Mouse (Mus musculus) layer of hippocampus, postnatal 25 days (tissue): Measurements from ENCODE around the gene Camkk1. TPM values are rescaled to one million over a fixed set of nuclear protein-coding genes. Genes with fewer than 3 reads are reported as not detected.
A peak's percentile ranks its signal among the peaks of the same experiment; 100 is the strongest.

ENCODE experiments used
- DNase-seq, 2 experiments: peaks; one replicate each; pipeline ENCODE4 v3.0.0; 2022; ENCODE audit warnings: mixed read lengths in 2 of 2, low spot score in 1 of 2; ENCODE audit errors: extremely low spot score in 1 of 2
- total RNA-seq, 2 experiments: library from RNA; stranded (reverse); gene quantifications; 2 replicates each; pipeline ENCODE4 v1.2.3; 2021

Gene Camkk1
- 100 to 1,000 TPM; 128 to 155 TPM for total RNA-seq

DNA sequence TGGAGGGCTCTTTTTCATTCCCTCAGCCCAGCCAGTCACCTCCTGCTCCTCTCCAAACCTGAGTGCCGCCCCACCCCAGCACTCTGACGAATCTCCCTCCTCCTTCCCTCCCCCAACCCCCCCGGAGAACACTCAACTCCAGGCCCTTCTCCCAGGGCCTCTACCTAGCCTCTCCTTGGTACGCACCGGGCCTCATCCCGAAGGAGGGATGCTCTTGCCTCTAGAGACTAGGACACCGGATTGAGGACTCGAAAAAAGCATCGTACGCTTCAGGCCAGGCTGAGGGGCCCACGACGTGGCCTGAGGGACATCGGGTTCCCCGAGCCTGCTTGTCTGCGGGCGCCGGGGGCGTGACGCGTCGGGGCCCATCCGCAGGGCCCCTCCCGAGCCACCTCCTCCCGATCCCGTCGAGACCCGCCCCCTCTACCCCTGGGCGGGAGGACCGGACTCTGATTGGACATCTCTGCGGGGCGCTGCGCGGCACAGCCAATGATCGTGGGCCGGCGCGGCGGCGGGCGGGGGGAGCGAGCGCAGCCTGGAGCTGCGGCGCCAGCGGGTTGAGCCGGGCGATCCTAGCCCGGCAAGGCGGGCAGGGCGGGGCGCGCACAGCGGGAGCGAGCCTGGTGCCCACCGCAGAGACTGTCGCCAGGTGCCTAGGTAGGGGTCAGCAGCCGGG lies at the start of gene Camkk1:
Camkk1 (plus strand) TSS at position 538 of the 676 bp plus-strand sequence.
- peak; percentile 81 to 88 for DNase-seq

DNA sequence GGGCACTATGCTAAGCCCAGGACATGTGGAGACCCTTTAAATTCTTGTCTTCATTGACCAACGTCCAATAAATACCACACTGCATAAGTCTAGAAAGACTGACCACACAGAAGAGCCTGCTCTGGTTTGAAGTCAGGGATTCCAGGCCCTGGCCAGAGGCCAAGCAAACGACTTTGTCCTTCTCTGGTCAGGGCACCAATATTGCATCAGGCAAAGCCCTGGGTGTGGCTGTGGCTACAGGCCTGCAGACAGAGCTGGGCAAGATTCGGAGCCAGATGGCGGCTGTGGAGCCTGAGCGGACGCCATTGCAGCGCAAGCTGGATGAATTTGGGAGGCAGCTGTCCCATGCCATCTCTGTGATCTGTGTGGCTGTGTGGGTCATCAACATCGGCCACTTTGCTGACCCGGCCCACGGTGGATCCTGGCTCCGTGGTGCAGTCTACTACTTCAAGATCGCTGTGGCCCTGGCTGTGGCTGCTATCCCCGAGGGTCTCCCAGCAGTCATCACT lies 43.8 kb upstream of the Camkk1 start:
- DNase-seq, result no peak

DNA sequence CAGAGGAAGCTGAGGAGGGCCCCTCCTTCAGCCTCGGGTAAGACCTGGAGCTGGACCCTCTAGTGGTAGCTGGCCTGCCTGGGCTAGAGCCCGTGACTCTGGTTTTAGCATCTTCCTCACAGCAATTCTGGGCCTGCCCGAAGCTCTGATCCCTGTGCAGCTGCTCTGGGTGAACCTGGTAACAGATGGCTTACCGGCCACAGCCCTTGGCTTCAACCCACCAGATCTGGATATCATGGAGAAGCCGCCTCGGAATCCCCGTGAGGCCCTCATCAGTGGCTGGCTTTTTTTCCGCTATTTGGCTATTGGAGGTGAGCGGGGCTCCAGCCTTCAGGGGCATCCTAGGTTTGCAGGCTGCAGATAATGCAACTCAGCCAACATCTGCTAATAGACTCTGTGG lies 36.3 kb upstream of the Camkk1 start:
- no peak for DNase-seq

DNA sequence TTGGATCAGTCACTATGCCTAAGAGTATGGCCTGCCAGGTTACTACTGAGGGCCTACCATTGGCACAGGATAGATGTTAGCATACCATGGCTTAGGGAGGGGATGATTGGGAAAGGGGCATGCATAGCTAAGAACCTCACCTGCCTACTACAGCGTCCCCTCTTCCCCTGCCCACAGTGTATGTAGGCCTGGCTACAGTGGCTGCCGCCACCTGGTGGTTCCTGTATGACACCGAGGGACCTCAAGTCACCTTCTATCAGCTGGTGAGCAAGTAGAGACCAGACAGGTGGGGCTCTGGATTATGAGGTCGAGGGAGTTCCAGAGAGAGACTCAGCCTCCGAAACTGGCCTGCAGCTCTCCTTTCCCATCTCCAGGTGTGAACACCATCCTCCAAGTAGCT lies 35.5 kb upstream of the Camkk1 start:
- no peak for DNase-seq

DNA sequence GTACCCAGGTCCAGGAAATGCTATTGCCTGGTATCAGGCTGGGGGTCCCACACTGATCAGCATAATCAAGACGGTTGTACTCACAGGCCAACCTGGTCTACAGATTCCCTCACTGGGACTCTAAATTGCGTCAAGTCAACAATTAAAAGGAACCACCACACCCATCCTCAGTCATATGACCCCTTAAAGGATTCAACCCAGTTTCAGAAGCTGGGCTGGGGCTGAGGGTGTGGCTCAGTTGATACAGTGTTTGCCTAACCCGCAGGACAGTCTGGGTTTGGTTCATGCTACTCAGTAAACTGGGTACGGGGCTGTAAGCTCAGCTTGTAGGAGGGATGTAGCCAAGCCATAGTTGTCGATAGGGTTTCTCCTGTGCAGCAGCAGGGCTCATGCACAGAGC lies 32.1 kb upstream of the Camkk1 start:
- no peak for DNase-seq

DNA sequence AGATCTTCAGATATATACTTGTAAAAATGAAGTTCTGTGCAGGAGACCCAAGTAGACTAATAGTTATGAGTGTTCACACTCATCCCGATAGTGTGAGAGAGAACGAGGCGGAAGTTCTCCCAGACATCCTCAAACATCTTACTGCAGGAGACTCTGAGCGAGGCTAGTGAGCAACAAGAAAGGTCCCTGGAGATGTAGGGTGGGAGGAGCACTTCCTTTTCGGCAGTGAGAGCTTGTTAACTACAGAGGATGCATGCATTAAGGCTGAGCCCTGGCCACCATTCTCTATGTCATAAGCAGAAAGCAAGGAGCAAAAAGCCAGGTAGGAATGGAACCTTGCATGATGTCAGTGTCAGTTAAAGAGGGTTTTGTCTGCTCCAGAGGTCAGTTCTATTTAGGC lies 31.6 kb upstream of the Camkk1 start:
- no peak for DNase-seq

DNA sequence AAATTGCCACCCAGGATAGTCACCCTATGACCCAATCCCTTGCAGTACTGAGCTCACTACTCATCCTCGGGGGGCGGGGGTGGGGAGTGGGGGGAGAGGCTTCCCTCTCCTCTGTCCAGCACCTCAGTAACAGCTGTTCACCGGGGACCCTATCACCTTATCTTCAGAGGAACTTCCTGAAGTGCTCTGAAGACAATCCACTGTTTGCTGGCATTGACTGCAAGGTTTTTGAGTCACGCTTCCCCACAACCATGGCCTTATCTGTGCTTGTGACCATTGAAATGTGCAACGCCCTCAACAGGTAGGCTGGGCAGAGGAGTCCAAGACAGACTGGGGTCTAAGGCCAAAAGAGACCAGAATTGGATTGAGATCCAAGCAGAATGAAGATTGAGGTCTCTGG lies 31.0 kb upstream of the Camkk1 start:
- no peak for DNase-seq

DNA sequence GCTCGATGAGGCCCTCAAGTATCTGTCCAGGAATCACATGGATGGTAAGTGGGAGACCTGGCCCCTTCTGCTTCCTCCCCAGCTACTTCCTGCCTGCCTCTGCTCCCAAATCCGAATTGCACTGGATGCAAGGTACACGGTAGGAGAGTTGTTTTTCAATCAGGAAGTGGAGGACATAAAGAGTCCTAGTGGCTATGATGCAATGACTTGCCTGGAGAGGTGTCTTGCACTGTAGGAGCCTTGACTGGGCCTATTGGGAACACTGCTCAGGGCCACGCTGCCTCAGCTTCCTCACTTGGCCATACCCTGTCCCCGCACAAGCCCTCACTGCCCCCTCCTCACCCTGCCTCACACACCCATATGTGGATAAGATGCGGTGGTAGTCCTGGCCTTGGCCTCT lies 29.8 kb upstream of the Camkk1 start:
- no peak for DNase-seq

DNA sequence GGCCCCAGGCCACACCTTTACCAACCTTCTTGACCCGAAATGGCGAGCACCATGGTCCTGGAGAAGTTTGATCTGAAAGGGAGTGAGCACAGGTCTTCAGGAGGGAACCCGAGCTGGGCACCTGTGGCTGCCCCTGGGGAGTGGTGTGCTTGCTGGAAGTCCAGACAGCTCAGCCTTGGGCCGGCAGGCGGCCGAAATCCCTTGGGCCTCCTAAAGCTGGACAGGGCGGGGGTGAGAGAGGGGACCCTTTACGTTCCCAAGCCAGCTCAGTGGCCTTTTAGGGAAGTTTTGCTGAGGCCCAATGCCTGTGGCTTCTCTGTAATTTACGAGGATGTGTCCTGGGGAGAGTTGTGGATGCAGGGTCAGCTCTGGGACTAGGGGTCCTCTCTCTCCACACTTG lies 28.1 kb upstream of the Camkk1 start:
- no peak for DNase-seq

DNA sequence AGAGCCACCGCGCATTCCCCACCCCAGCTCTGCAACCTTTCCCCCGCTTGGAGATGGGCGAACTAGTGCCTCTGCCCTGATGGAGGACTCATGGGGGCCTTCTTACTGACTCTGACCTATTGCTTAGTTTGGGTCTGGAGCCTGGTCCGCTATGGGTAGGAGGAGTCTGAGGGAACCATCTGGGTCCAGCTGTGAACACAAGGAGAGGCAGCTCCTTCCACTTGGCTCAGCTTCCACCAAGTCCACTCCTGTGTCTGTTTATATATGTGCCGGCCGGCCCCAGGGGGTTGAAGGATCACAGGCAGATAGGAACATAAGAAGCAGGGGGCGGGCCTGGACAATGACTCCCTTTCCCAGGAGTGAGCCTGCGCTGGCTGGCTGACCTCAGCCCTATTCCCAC lies 26.8 kb upstream of the Camkk1 start:
- no peak for DNase-seq

DNA sequence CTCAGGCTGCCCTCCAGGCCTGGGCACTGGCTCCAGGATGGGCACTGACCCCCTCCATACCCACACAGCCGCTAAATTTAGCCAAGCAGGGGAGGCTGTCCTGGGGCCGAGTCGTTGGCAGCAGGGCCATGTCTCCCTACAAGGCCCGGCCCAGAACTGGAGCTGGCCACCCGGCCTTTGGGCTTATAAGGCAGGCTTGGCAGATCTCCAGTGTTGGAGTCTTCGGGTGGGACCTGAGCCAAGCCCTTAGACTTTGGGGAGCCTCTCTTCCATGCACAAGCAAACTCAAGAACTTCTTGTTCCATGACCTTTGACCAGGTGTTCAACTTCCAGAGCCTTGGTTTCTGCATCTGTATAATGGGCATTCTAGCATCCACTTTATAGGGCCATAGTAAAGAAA lies 22.5 kb upstream of the Camkk1 start:
- no peak for DNase-seq

DNA sequence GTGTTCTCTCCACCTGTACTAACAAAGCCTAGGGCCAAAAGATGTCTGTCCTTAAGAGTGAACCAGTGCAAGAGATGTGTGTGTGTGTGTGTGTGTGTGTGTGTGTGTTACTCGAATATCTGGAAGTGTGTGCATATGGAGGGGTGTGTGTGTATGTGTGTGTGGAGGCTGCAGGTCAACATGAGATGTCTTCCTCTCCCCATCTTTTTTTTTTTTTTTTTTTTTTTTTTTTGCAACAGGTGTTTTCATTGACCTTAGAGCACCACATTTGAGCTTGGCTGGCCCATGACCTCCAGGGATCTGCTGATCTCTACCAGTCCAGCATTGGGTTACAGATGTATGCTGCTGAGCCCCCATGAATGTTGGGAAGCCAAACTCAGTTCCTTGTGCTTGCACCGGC lies 22.0 kb upstream of the Camkk1 start:
- no peak for DNase-seq

DNA sequence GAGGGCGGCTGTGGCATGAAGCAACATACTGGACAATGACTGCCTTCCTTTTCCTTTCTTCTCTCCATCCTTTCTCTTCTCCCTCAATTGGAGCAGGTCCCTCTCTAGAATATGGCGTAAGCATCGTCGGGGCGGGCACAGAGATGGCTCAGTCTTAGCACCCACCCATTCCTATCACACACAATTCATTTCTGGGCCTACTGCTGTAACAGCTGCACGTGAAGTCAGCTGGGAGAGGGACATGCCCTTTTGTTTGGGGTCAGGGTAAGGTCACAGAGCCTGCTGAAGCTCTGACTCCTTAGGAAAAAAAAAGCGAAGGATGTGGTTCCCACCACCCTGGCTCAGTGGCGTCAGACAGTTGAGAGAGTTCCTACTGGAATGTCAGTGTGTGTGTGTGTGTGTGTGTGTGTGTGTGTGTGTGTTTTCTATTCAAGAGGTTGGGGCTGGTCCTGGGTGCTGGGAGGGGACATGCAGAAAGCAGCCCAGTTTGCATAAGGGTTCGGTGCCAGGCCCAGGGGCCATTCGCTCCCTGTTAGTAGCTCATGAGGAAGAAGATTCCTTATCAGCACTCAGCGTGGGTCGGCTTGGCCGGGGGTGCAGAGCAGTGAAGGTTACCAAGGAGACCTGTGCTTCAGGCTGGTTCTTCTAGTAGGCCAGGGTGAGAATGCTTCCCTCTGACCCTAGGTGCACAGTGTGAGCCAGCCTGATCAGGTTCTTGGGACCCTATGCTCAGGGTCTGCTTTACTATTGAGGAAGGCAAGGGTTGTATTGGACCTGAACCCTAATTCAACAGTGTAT lies 21.1 kb upstream of the Camkk1 start:
- no peak for DNase-seq

DNA sequence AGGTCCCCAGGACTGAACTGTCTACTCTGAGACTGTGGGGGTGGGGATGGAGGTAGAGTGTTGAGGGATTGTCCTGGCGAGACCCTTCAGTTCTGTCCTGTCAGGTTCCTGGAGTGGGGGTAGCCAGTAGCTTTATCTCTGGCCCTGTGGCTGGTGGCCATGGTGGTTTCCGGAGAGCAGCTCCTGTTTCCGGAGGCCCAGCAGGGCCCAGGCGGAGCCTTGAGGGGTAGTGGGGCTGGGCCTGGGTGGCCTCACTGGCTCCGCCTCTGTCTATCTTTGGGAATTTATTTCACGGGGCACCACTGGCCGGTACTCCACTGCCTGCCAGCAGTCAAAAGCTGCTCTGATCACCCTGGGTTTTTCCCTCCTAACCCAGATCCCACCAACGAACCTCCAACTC lies 20.0 kb upstream of the Camkk1 start, which contains the start of gene P2rx1:
P2rx1 (plus strand) TSS at position 333 of the 400 bp plus-strand sequence.
- no peak for DNase-seq

DNA sequence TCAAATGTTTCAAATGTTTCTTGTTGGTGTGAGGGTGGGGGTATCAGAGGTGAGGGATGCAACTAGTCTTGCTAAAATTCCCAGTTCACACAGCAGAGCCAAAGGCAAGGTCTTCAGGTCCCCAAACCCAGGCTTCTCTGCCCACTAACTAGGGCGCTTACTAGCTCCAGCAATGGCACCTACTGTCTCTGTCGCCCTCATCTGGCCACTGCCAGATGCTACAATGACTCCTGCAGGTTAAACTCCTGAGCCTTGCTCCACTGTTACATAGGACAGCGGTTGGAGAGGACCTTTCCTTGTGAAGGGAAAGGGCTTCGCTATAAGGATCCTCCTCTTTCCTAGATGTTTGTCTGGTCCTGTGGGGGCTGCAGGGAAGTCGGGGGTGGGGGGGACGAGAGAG lies 17.8 kb upstream of the Camkk1 start:
- DNase-seq, result peak in 1 of 2 experiments; percentile 79

DNA sequence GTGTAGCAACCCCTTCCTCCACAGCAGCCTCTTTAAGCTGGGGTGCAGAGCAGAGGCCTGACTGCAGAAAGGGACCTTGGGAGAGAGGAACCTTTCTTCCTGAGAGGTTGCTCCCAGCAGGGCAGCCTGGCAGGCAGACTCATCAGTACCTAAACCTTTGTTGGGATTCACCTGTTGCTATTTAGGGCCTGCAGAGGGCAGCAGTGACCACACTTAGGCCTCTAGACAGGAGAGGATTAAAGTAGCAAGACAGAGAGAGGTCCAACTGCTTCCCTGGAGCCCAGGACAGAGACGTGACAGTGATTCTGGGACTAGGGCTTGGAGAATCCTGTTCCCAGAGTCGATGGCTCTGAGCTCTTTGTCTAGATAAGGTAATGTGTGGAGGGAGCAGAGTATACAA lies 12.4 kb upstream of the Camkk1 start:
- DNase-seq, result peak in 1 of 2 experiments; percentile 29

DNA sequence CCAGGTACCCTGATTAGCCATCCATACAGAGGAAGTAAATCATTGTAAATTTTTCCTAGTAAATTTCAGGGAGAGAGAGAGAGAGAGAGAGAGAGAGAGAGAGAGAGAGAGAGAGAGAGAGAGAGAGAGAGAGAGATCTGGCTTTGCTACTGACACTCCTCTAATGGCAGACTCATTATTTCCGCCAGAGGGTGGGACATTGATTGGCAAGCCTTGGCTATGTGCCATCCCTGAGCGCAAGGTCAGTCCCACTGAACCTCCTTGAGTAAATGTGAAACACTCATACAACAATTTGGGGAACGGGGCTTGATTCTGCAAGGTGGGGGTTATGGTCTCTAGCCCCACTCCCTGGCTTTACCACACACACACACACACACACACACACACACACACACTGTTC lies 11.7 kb upstream of the Camkk1 start:
- DNase-seq, result no peak

DNA sequence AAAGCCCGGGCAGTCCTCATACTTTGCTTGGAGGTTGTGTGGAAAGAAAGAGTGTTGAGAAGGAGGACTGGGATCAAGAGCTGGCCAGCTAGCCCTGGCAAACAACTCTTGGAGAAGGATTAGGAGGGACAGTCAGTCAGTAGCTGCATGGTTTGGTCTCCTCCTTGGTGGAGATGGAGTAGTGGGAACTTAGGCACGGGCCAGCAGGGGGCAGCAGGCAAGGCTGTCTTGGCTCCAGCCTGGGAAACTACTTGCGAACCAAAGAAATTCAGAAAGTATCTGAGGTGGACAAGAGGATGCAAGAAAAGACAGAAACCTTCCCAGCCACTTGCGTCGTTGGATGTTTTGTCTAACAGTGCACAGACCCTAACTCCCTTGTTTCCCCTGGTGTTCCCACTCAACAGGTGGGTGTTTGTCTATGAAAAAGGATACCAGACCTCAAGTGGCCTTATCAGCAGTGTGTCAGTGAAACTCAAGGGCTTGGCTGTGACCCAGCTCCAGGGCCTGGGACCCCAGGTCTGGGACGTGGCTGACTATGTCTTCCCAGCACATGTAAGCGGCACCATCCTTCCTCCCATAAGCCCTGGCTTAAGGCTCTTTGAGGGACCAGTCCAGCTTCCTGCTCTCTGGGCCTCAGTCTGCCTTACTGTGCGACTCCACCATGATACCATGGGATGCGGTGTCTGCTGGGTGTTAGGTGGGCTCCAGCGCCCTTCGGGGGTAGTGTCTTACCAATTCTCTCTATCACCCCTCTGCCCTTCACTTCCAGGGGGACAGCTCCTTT lies 10.9 kb upstream of the Camkk1 start:
- peak in 1 of 2 experiments; percentile 63 for DNase-seq

DNA sequence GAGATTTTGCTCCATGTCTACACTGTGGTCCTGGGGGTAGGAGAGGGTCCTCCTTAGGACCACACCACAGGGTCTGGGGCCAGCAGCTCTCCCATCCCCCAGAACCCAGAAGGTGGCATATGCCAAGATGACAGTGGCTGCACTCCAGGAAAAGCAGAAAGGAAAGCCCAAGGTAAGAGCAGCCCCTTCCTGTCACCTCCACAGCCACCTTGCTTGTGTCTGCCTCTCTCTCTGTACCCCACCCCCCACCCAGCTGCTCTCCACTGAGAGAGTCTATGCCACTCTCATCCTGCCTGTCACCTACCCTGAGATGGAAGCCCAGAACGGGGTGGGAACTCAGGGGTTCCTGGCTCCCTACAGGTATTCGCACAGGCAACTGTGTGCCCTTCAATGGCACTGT lies 10.0 kb upstream of the Camkk1 start:
- no peak for DNase-seq

DNA sequence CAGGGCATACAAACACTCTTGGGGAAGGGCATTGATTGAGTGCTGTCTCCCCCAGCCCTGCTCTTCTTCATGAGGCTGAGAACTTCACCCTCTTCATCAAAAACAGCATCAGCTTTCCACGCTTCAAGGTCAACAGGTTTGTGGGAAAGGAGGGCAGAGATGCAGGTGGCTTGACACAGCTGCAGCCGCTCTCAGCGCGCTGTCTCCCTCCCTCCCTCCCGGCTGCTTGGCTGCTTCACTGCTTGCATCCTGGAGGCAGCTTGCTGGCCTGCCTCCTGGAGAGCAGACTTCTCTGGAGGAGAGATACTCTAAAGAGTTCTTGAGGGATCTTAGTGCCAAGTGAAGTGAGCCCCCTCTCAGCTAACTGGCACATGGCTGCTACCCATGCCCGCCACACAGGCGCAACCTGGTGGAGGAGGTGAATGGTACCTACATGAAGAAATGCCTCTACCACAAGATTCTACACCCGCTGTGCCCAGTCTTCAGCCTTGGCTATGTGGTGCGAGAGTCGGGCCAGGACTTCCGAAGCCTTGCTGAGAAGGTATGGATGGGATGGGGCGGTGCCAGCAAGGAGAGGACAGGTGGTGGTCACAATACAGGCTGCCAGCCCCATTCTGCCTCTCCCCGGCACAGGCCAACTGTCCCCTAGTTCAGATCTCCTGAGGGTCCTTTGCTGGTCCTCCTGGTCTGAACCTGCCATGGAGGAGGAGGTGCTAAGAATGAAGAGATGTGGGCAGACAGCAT lies 9.1 kb upstream of the Camkk1 start:
- no peak for DNase-seq
